Mouse (Mus musculus) right cerebral cortex, postnatal 10 days (tissue): ENCODE data around the gene Tas2r115.
"Not testable (repeated sequence)": the region's sequence is repeated elsewhere in the genome, so short reads cannot be mapped to it uniquely, and the experiment has no call there.

Source experiments
- DNase-seq, 2 experiments: peaks; one replicate each; pipeline ENCODE4 v3.0.0; 2021; ENCODE audit warnings: low spot score in 2 of 2

Gene Tas2r115

GRCm38 (mm10) chr6:132737935-132738334 is at the start of gene Tas2r115:
TSS of gene Tas2r115 (minus strand) at chr6:132738035.
- DNase-seq = no peak

GRCm38 (mm10) chr6:132778062-132778461 is 40.2 kb upstream of the Tas2r115 start, which contains the start of gene Tas2r136:
TSS of gene Tas2r136 (minus strand) at chr6:132778162.
- DNase-seq = no peak

GRCm38 (mm10) chr6:132761831-132762230 is 24.0 kb upstream of the Tas2r115 start, which contains the start of gene Tas2r102:
TSS of gene Tas2r102 (plus strand) at chr6:132762131.
- no peak for DNase-seq

GRCm38 (mm10) chr6:132754430-132754829 is 16.6 kb upstream of the Tas2r115 start, which contains the start of gene Tas2r124:
TSS of gene Tas2r124 (plus strand) at chr6:132754730.
- DNase-seq = no peak

GRCm38 (mm10) chr6:132750206-132750605 is 12.4 kb upstream of the Tas2r115 start:
- no peak for DNase-seq

- DNase-seq = no peak
These were observed 26.0 kb downstream of the Tas2r115 start, which contains the start of gene Tas2r122 for GRCm38 (mm10) chr6:132711828-132712227. TSS of gene Tas2r122 (minus strand) at chr6:132711928.

- no peak for DNase-seq
These were observed 36.9 kb downstream of the Tas2r115 start, which contains the start of gene Tas2r121 for GRCm38 (mm10) chr6:132700907-132701306. TSS of gene Tas2r121 (minus strand) at chr6:132701007.

GRCm38 (mm10) chr6:132691596-132691995 is 46.2 kb downstream of the Tas2r115 start:
- not testable (repeated sequence) for DNase-seq
